Mouse (Mus musculus): ENCODE results near the gene Il18r1.

DNA sequence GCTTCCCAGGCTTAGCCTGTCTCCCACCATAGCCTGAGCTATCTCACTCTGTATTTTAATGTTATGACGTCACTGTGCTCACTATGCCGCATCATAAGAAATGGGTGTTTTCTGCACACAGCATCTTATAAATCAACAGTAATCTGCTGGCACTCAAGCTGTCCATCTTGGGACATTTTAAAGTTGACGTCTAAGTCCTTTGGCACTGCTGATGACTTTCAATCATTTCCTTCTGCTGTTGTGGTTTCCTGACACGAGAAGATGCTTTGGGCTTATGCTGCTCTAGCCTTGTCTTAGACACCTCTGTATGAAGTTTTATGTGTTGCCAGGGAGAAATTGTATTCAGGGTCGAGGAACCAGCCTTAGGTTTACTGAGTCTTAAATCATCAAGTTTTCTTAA lies 39.2 kb downstream of the Il18r1 start:
- no peak for TF ChIP-seq CTCF (IDR thresholded peaks at IDR 0.05; ENCODE audit: low read depth)
- no peak for TF ChIP-seq EP300 (IDR thresholded peaks at IDR 0.05; ENCODE audit: low read depth)
